14 mouse cellular contexts compared by ENCODE assay signal in genomic region chr10:111083861-111084260, GRCm38 (mm10).
"Had no signal": no experiment of that assay in that cellular context is flagged by ENCODE, and none has a peak within 500 bp of the region (broad histone marks: within the 10 kb centered on the region; RNA-seq: fewer than 3 reads in every experiment).

No protein-coding gene starts in this region.

- DNase-seq: kidney, adult 18-20 months; kidney, postnatal 4 days; liver, postnatal 0 days; right cerebral cortex, postnatal 25 days; spleen, adult 18-20 months; thymus, postnatal 25 days had no signal

- H3K36me3 ChIP-seq: limb, embryonic 12.5 days; limb, embryonic 15.5 days; midbrain, embryonic 12.5 days; stomach, embryonic 15.5 days had no signal

- H3K9me3 ChIP-seq: limb, embryonic 12.5 days; limb, embryonic 15.5 days; midbrain, embryonic 12.5 days; stomach, embryonic 15.5 days had no signal

- ATAC-seq: intestine, embryonic 16.5 days; liver, postnatal 0 days had no signal

- H3K27me3 ChIP-seq: limb, embryonic 12.5 days; limb, embryonic 15.5 days; midbrain, embryonic 12.5 days; stomach, embryonic 15.5 days had no signal

- H3K27ac ChIP-seq: limb, embryonic 12.5 days; limb, embryonic 15.5 days; liver, embryonic 14.5 days; midbrain, embryonic 12.5 days; stomach, embryonic 15.5 days had no signal

- H3K4me3 ChIP-seq: limb, embryonic 12.5 days; limb, embryonic 15.5 days; midbrain, embryonic 12.5 days; stomach, embryonic 15.5 days had no signal

- H3K4me2 ChIP-seq: limb, embryonic 12.5 days; limb, embryonic 15.5 days; liver, embryonic 11.5 days; lung, embryonic 14.5 days; midbrain, embryonic 12.5 days; stomach, embryonic 15.5 days had no signal

- H3K9ac ChIP-seq: limb, embryonic 12.5 days; limb, embryonic 15.5 days; liver, embryonic 14.5 days; liver, postnatal 0 days; lung, embryonic 14.5 days; midbrain, embryonic 12.5 days; stomach, embryonic 15.5 days had no signal

- H3K4me1 ChIP-seq: limb, embryonic 12.5 days; limb, embryonic 15.5 days; midbrain, embryonic 12.5 days; stomach, embryonic 15.5 days had no signal
